Mouse (Mus musculus) ES-Bruce4 (cell line): ENCODE data around the gene Lect2.

Experiments
- CTCF ChIP-seq: IDR thresholded peaks from one replicate; pipeline ENCODE4 v1.8.1; 2011; ENCODE audit warnings: low read depth, low read length
- POLR2A ChIP-seq: IDR thresholded peaks from one replicate; pipeline ENCODE4 v1.8.1; 2011; ENCODE audit warnings: low read length; ENCODE audit not compliant: insufficient read depth

DNA sequence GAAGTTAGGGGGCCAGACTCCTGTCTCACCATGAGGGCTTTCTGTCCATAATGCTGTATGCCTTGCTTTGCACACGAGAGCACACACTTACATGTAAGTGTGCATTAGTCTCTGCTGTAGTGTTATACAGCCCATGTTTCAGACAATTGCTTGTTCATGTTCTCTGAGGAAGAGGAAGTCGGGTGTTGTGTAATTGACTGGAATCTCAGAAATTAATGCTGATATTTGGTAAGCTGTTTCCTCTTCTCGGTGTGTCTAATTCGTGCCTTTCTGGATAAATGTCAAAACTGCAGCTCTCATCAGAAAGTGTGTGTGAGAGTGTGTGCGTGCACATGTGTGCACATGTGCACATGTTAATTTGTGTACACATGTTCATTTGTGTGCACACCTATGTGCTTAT lies 44.9 kb upstream of the Lect2 start:
- TF ChIP-seq POLR2A (no peak), CTCF (no peak)
